15 mouse cellular contexts compared by ENCODE assay signal in the genomic region with DNA sequence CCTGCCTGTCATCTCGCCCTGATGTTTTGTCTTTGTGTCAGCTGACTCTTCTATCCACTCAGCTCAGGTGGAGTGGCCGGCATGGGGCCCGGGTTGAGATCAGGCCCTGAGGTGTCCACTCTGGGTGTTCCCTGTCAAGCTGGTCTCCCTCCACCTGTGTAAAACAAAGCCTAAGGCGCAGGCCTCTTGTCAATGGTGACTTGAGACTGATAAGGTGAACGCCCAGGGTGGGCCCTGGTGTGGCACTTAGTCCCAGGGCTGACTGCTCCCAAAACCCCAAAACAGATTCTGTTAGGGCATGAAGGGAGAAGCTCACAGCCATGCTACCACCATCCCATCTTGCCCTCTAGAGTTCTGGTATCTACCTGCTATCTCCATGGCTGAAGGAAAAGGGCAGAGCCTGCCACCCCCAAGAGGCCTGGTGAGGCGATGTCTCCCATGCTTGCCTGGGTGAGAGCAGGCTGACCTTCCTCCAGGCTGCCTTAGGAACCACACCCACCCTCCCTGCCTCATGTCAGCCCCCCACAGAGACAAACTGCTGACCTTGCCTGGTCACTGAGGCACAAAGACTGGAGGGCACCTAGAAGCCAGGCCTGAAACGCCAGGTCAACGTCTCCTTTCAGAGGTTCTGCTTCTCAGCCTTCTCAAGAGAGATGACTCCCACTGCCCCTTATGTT. TPM values are rescaled to one million over a fixed set of nuclear protein-coding genes. Genes with fewer than 3 reads are reported as not detected.
DNase-seq lines count a peak whose midpoint lies in the region; ATAC-seq and TF ChIP-seq lines count a peak whose summit lies in the region.
"Had no signal": no experiment of that assay in that cellular context is flagged by ENCODE, and none has a peak within 500 bp of the region (broad histone marks: within the 10 kb centered on the region; RNA-seq: fewer than 3 reads in every experiment).

No protein-coding gene starts in this region.

- H3K27me3 ChIP-seq in heart, embryonic 12.5 days (replicated peaks): no peaks in the 10 kb centered on the region
- no peaks in the 10 kb centered on the region for H3K27me3 ChIP-seq in lung, embryonic 14.5 days (ENCODE audit: insufficient read depth, low read length)
- H3K27me3 ChIP-seq: forebrain, embryonic 13.5 days had no signal

- no peak overlapping the region for H3K9ac ChIP-seq in heart, embryonic 12.5 days
- no peak overlapping the region for H3K9ac ChIP-seq in lung, embryonic 14.5 days
- H3K9ac ChIP-seq: forebrain, embryonic 13.5 days had no signal

- ATAC-seq in heart, embryonic 12.5 days (ENCODE audit: insufficient number of reproducible peaks, low FRiP score): no peak
- no peak for ATAC-seq in lung, embryonic 14.5 days (ENCODE audit: insufficient read depth)
- ATAC-seq: activated CD4-positive, CD25-positive, alpha-beta regulatory T cell, adult 4 months; forebrain, embryonic 13.5 days; hindbrain, embryonic 16.5 days had no signal

- no peak overlapping the region for H3K4me3 ChIP-seq in heart, embryonic 12.5 days
- no peak overlapping the region for H3K4me3 ChIP-seq in lung, embryonic 14.5 days (ENCODE audit: low read depth, low read length)
- H3K4me3 ChIP-seq: forebrain, embryonic 13.5 days; left cerebral cortex, adult 2 months; myocyte had no signal

- H3K27ac ChIP-seq in heart, embryonic 12.5 days (ENCODE audit: poor library complexity, severe bottlenecking): peak overlapping the region; percentile 87; the same call in 1 of the 2 replicates
- peak overlapping the region; percentile 30 for H3K27ac ChIP-seq in lung, embryonic 14.5 days (ENCODE audit: low read depth)
- H3K27ac ChIP-seq: forebrain, embryonic 13.5 days; left cerebral cortex, adult 2 months had no signal

- DNase-seq in heart, postnatal 4 days: no peak
- DNase-seq in lung, embryonic 14.5 days: no peak
- no peak for DNase-seq in lung, postnatal 4 days
- peak; percentile 67 for DNase-seq in liver
- DNase-seq in right cerebral cortex, postnatal 36 days (ENCODE audit: low spot score in 2 of 2): no peak
- DNase-seq in embryo, embryonic 10.5 days (ENCODE audit: low spot score): no peak
- DNase-seq: cerebellum, adult 9-10 months; right cerebral cortex, postnatal 14 days; thymus, postnatal 14 days had no signal

- no peaks in the 10 kb centered on the region for H3K9me3 ChIP-seq in heart, embryonic 12.5 days (replicated peaks)
- no peaks in the 10 kb centered on the region for H3K9me3 ChIP-seq in lung, embryonic 14.5 days (ENCODE audit: low read depth, low read length)
- H3K9me3 ChIP-seq: forebrain, embryonic 13.5 days had no signal

- no peak overlapping the region for H3K4me2 ChIP-seq in heart, embryonic 12.5 days
- no peak overlapping the region for H3K4me2 ChIP-seq in lung, embryonic 14.5 days
- H3K4me2 ChIP-seq: forebrain, embryonic 13.5 days had no signal

- H3K36me3 ChIP-seq in heart, embryonic 12.5 days: peaks cover 3% of the 10 kb centered on the region; the same call in 1 of the 2 replicates
- H3K36me3 ChIP-seq in lung, embryonic 14.5 days (ENCODE audit: insufficient read depth): no peaks in the 10 kb centered on the region

- H3K4me1 ChIP-seq in heart, embryonic 12.5 days (replicated peaks): peaks cover 58% of the 10 kb centered on the region
- H3K4me1 ChIP-seq in lung, embryonic 14.5 days (ENCODE audit: insufficient read depth): peaks cover 6% of the 10 kb centered on the region; the same call in 1 of the 2 replicates
- H3K4me1 ChIP-seq: forebrain, embryonic 13.5 days had no signal

- TF ChIP-seq CTCF in lung, embryonic 14.5 days (IDR thresholded peaks at IDR 0.05; ENCODE audit: low read depth): no peak

- 65% methylated on average over 8 of the region's 8 CpGs for WGBS in heart, embryonic 12.5 days
- 73% methylated on average over 8 of the region's 8 CpGs for WGBS in lung, embryonic 14.5 days

RNA-seq across cellular contexts. Expression of a gene that starts 1.5 kb away (rescaled TPM):
- 159 and 168 TPM in 2 replicates for polyA plus RNA-seq in heart, embryonic 12.5 days (2016; fragmentation: Nextera tagmentation; extraction: Ambion mirVana)
- total RNA-seq in heart, postnatal 4 days (2021): 100 to 1,000 TPM; 149 to 162 TPM
- 91.1 and 98.5 TPM in 2 replicates for polyA plus RNA-seq in lung, embryonic 14.5 days (2014; fragmentation: Nextera tagmentation; extraction: Ambion mirVana)
- polyA plus RNA-seq: activated CD4-positive, CD25-positive, alpha-beta regulatory T cell, adult 4 months had no signal

RNA-seq across cellular contexts. Expression of a gene that starts 23.4 kb away (rescaled TPM):
- polyA plus RNA-seq in heart, embryonic 12.5 days (2016; fragmentation: Nextera tagmentation; extraction: Ambion mirVana): 285 and 294 TPM in 2 replicates
- 100 to 1,000 TPM; 405 to 424 TPM for total RNA-seq in heart, postnatal 4 days (2021)
- polyA plus RNA-seq in lung, embryonic 14.5 days (2014; fragmentation: Nextera tagmentation; extraction: Ambion mirVana): 34.3 and 35.8 TPM in 2 replicates

RNA-seq across cellular contexts. Expression of a gene that starts 45.4 kb away (rescaled TPM):
- polyA plus RNA-seq in heart, embryonic 12.5 days (2016; fragmentation: Nextera tagmentation; extraction: Ambion mirVana): 31.6 and 35.3 TPM in 2 replicates
- total RNA-seq in heart, postnatal 4 days (2021): 10 to 100 TPM; 77.5 to 82.7 TPM
- polyA plus RNA-seq in lung, embryonic 14.5 days (2014; fragmentation: Nextera tagmentation; extraction: Ambion mirVana): 8.3 and 11.1 TPM in 2 replicates

RNA-seq across cellular contexts. Expression of a gene that starts 58.0 kb away (rescaled TPM):
- polyA plus RNA-seq in heart, embryonic 12.5 days (2016; fragmentation: Nextera tagmentation; extraction: Ambion mirVana): 45.6 and 47.2 TPM in 2 replicates
- 10 to 100 TPM; 31.6 to 38.6 TPM for total RNA-seq in heart, postnatal 4 days (2021)
- 22.0 and 23.8 TPM in 2 replicates for polyA plus RNA-seq in lung, embryonic 14.5 days (2014; fragmentation: Nextera tagmentation; extraction: Ambion mirVana)

RNA-seq across cellular contexts. Expression of a gene that starts 59.0 kb away (rescaled TPM):
- 18.7 and 20.3 TPM in 2 replicates for polyA plus RNA-seq in heart, embryonic 12.5 days (2016; fragmentation: Nextera tagmentation; extraction: Ambion mirVana)
- 10 to 100 TPM; 10.5 to 12.5 TPM for total RNA-seq in heart, postnatal 4 days (2021)
- 28.4 and 32.7 TPM in 2 replicates for polyA plus RNA-seq in lung, embryonic 14.5 days (2014; fragmentation: Nextera tagmentation; extraction: Ambion mirVana)
